Mouse (Mus musculus): ENCODE measurements at regions not wholly inside any gene's neighbourhood (a gene's known extent, or its start where the extent isn't known, plus 50 kb on each side); places are given as distances from the start of the nearest gene placed in this dataset.
"Not testable (repeated sequence)": the region's sequence is repeated elsewhere in the genome, so short reads cannot be mapped to it uniquely, and the experiment has no call there.

DNA sequence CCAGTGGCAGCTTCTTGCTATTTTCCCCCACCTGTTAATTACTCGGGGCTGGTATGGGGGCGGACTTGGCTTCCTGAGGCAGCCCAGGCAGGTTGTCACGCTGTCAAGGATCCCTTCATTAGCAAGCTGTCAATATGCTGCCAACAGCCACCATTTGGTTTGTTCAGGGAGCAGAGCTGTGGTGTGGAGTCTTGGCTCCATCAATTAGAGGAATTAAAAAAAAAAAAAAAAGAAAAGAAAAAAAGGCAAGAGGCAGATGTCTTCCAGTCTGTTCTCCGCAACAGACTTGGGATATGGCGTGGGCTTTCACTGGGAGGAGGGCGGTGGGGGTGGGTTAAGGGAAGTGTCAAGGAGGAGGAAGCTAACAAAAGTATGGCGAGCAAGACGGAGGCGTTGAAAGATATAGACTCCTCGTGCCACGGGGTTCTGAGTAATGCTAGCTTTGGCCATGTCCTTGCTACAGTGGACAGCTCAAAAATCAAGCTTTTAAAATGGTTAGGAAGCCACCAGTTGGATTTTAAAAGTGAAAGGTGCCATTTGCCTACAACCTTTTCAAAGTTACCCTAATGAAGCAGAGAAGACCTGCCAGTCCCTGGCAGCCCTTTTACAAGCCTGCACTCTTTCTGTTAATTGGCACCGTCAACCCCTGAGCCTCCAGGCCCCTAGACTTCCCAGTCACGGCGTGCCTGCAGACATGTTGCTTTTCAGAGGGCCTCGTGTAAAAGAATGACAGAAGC, 530.7 kb downstream of the Pdcd6ip start:
- DNase-seq (ENCODE audit: low spot score in 2 of 2) = no peak

DNA sequence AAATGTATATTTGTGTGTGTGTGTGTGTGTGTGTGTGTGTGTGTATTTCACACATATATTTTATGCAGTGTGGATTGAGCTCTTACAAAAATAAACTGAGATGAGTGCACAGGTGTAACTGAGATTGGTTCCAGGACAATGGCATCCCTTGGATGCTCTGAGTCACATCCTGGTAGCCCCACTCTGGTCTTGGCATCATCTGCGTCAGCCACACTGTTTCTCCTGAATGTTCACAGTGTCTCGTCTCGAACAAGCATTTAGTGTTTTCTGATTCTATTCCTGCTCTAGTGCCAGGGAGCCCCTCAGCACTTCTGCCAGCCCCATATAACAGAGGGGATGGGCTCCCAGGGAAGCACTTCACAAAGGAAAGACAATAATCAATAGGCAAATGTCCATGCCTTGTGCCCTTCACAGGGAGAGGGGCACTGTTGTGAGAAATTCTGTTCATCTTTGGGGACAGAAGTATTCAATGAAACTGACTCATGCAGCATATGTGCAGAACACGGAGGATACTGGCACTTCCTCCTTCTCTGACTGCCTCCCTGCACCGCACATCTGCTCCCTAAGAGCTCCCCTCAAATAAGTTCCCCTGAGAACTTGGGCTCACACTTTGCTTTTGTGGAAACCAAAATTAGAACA, 536.2 kb downstream of the Pdcd6ip start:
- DNase-seq (ENCODE audit: low spot score in 2 of 2) = no peak

GRCm38 (mm10) chr9:113162897-113163874, 544.9 kb downstream of the Pdcd6ip start:
- no peak for DNase-seq (ENCODE audit: low spot score in 2 of 2)

GRCm38 (mm10) chr9:113160011-113160410, 548.0 kb downstream of the Pdcd6ip start:
- DNase-seq (ENCODE audit: low spot score in 2 of 2) = no peak

DNA sequence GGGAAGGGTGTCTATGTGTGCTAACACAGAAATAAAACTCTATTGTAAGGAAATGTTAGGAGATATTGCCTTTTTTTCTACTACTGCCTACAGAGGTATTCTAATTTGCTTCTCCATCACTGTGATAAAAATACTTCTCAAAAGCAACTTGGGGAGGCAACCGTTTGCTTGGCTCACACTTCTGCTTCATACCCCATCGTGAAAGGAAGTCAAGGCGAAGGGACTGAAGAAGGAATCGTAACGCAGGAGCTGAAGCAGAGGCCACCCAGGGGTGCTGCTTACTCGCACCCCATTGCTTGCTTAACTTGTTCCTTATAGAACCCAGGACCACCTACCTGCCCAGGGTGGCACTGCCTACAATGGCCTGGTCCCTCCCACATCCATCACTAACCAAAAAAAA, 550.0 kb downstream of the Pdcd6ip start:
- no peak for DNase-seq (ENCODE audit: low spot score in 2 of 2)

GRCm38 (mm10) chr9:113157474-113158076, 550.5 kb downstream of the Pdcd6ip start:
- DNase-seq (ENCODE audit: low spot score in 2 of 2) = no peak

- no peak for DNase-seq (ENCODE audit: low spot score in 2 of 2)
These were observed 551.4 kb downstream of the Pdcd6ip start for GRCm38 (mm10) chr9:113156707-113157106.

DNA sequence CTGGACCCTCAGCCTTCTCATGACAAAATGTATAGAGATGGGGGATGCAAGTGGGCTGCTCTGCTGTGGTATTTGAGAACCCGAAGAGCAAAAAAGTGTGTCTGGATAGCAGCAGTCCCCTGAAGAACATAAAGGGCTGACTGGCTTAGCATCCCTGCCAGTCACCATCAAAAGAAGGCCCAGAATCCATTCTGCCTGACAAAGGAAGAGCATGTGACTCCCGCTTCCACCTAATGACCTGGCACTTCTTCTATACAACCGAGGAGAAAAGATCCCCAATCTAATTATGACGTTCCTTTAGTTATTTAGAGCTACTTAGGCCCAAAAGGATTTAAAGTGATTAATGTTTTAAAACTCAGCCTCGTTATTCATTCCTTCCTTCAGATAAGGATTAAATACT, 559.0 kb downstream of the Pdcd6ip start:
- DNase-seq (ENCODE audit: low spot score in 2 of 2) = no peak

DNA sequence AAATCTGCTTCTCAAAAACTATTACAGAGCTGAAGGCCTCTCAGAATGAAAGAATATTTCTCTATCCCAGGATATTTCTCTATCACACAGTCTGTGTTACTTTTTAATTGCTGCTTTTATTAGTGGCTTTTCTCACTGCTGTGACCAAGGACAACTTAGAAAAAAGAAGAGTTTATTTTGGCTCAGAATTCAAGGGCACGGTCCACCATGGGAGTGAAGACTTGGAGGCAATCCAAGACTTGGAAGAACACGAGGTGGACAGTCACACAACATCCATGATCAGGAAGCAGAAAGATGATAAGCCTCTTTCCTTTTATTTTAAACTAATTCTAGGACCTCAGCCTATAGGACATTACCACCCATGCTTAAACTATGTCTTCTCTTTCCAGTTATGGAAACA, 561.5 kb downstream of the Pdcd6ip start:
- DNase-seq (ENCODE audit: low spot score in 2 of 2) = no peak

DNA sequence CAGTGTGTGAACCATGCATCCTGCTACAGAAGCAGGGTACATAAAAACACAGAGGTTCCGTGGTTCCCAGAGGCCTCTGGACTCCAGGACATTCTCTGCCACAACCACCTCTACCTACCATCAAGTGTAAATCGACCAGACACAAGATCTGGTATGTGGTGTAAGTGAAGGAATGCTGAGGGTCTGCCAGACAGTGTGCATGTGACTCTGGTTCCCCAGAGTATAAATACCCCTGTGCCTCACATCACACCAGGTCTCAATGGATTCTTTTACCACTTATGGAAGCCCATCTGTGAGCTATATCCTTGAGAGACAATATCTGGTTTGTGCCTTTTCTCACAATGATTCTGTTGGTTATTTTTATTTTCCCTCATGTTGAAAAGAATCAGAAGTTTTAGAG, 563.0 kb downstream of the Pdcd6ip start:
- no peak for DNase-seq (ENCODE audit: low spot score in 2 of 2)

DNA sequence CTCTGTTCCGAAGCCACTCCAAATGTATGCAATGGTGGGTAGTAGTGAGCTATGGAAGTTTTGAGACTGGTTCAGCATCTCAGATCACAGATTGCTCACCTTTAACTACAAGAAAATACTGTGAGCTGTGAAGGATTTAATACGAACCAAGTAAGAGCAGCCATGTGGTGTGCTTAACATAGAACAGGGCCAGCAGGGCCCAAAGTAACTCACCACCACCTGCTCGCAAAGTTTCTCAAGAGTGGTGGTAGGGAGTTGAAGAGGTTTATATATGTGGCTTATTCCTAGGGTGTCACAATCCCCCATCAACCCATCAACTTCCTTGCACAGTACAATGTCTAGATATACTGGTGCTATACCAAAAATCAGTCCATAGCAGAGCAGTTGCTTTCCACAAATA, 573.4 kb downstream of the Pdcd6ip start:
- no peak for DNase-seq (ENCODE audit: low spot score in 2 of 2)

DNA sequence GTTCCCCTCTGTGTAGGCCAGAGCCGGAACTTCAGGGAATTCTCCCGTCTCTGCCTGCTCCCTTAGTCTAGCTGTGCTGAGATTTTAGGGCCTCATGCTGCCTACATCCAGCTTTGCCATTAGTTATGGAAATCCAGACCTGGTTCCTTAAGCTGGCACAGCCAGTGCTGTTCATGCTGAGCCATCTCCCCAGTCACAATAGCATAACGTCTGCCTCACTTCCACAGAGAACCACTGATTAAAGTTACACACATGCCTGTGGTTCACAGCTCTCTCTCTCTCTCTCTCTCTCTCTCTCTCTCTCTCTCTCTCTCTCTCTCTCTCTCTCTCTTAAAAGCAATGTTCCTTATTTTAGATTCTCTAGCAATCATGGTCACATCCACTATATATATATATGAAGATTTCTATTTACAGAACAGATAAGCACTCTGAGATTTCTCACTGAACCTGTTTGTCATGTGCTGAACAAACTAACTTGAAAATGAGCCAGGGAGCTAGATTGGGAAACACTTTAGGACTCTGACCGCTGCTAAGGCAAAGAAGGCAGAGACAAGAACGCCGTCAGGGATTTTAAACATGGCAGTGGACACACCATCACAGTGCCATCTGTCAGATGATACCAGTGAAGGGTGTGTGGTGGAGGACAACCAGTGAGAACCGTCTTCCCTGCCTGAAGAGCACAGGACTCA, 584.9 kb downstream of the Pdcd6ip start:
- no peak for DNase-seq (ENCODE audit: low spot score in 2 of 2)

- DNase-seq (ENCODE audit: low spot score in 2 of 2) = no peak
These were observed 585.8 kb downstream of the Pdcd6ip start for GRCm38 (mm10) chr9:113122253-113122749.

- DNase-seq (ENCODE audit: low spot score in 2 of 2) = no peak
These were observed 587.7 kb downstream of the Pdcd6ip start for GRCm38 (mm10) chr9:113120385-113120784.

DNA sequence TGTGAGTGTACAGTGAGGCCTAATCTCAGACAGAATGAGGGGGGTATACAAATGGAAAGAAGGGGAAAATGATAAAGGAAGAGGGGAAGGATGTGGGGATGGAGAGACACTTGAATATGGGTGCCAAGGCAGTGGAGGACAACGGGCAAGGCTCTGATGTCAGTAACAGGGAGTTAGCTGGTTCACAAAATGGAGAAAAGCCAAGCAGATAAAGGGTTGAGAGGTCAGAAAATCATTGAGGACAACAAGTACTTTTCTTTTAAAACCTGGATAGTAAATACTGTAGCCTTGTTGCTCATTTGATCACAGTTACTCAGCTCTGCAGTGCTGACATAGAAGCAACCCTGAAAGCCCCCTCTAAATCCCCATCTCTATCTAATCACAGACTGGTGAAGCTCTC, 588.3 kb downstream of the Pdcd6ip start:
- DNase-seq (ENCODE audit: low spot score in 2 of 2) = no peak

- no peak for DNase-seq (ENCODE audit: low spot score in 2 of 2)
These were observed 592.5 kb downstream of the Pdcd6ip start for GRCm38 (mm10) chr9:113115576-113115975.

- DNase-seq (ENCODE audit: low spot score in 2 of 2) = no peak
These were observed 595.3 kb downstream of the Pdcd6ip start for GRCm38 (mm10) chr9:113112753-113113152.

GRCm38 (mm10) chr9:113101733-113102132, 606.3 kb downstream of the Pdcd6ip start:
- DNase-seq (ENCODE audit: low spot score in 2 of 2) = no peak

- no peak for DNase-seq (ENCODE audit: low spot score in 2 of 2)
These were observed 607.4 kb downstream of the Pdcd6ip start for GRCm38 (mm10) chr9:113100641-113101040.

- not testable (repeated sequence) for DNase-seq (ENCODE audit: low spot score in 2 of 2)
These were observed 612.6 kb downstream of the Pdcd6ip start for GRCm38 (mm10) chr9:113095421-113095820.

GRCm38 (mm10) chr9:113093863-113094390, 614.1 kb downstream of the Pdcd6ip start:
- DNase-seq (ENCODE audit: low spot score in 2 of 2) = no peak
